ENCODE assay signal across 7 mouse cellular contexts in the genomic region with DNA sequence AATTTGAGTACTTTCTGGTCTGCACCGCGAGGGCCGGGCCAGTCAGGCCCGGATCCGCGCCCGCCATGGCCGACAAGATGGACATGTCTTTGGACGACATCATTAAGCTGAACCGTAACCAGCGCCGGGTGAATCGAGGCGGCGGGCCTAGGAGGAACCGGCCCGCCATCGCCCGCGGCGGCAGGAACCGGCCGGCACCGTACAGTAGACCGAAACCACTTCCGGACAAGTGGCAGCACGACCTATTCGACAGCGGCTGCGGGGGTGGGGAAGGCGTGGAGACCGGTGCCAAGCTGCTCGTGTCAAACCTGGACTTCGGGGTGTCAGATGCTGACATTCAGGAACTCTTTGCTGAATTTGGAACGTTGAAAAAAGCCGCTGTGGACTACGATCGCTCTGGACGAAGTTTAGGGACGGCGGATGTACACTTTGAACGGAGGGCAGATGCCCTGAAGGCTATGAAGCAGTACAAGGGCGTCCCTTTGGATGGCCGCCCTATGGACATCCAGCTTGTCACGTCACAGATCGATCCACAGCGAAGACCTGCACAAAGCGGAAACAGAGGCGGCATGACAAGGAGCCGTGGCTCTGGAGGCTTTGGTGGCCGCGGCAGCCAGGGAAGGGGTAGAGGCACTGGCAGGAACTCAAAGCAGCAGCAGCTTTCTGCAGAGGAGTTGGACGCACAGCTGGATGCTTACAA. TPM values are rescaled to one million over a fixed set of nuclear protein-coding genes. Genes with fewer than 3 reads are reported as not detected.
DNase-seq lines count a peak whose midpoint lies in the region; ATAC-seq and TF ChIP-seq lines count a peak whose summit lies in the region.

No protein-coding gene starts in this region.

- H3K4me2 ChIP-seq in intestine, embryonic 15.5 days (replicated peaks), result peak overlapping the region; percentile 87
- peak overlapping the region; percentile 63 for H3K4me2 ChIP-seq in limb, embryonic 12.5 days
- peak overlapping the region; percentile 56 for H3K4me2 ChIP-seq in midbrain, embryonic 13.5 days (replicated peaks)

- peak overlapping the region; percentile 78 for H3K9ac ChIP-seq in intestine, embryonic 15.5 days
- peak overlapping the region; percentile 74 for H3K9ac ChIP-seq in limb, embryonic 12.5 days (replicated peaks)
- peak overlapping the region; percentile 70 for H3K9ac ChIP-seq in midbrain, embryonic 13.5 days (replicated peaks)

- 0 out of 2 replicates have a peak, but pooled peaks cover 2% of the 10 kb centered on the region for H3K4me1 ChIP-seq in intestine, embryonic 15.5 days (replicated peaks)
- peaks cover 3% of the 10 kb centered on the region for H3K4me1 ChIP-seq in limb, embryonic 12.5 days (replicated peaks)
- H3K4me1 ChIP-seq in midbrain, embryonic 13.5 days (replicated peaks), result peaks cover 10% of the 10 kb centered on the region
- H3K4me1 ChIP-seq in small intestine, adult 2 months (ENCODE audit: control insufficient read depth, insufficient read depth, insufficient read length, low read length), result no peaks in the 10 kb centered on the region; the same call in 1 of the 2 replicates

- TF ChIP-seq POLR2A in small intestine, adult 2 months (IDR thresholded peaks at IDR 0.05; ENCODE audit: low read depth, low read length), result 0 out of 2 replicates have a peak, but pooled peaks have one; percentile 14

- H3K27me3 ChIP-seq in intestine, embryonic 15.5 days (replicated peaks), result no peaks in the 10 kb centered on the region
- no peaks in the 10 kb centered on the region for H3K27me3 ChIP-seq in limb, embryonic 12.5 days
- H3K27me3 ChIP-seq in midbrain, embryonic 13.5 days, result no peaks in the 10 kb centered on the region
- no peaks in the 10 kb centered on the region for H3K27me3 ChIP-seq in small intestine, adult 2 months (ENCODE audit: control insufficient read depth, insufficient read depth, low read length)

- ATAC-seq in activated CD4-positive, CD25-positive, alpha-beta regulatory T cell, adult 4 months, result peak; percentile 69
- ATAC-seq in common myeloid progenitor, adult 5-6 weeks (replicated peaks; ENCODE audit: low read depth, poor library complexity, severe bottlenecking), result peak; percentile 10
- peak; percentile 66 for ATAC-seq in intestine, embryonic 15.5 days
- peak; percentile 54 for ATAC-seq in limb, embryonic 12.5 days (ENCODE audit: insufficient number of reproducible peaks, insufficient read depth, low FRiP score, low TSS enrichment, low read depth)
- ATAC-seq in midbrain, embryonic 13.5 days, result peak; percentile 74

- H3K4me3 ChIP-seq in intestine, embryonic 15.5 days (replicated peaks), result peak overlapping the region; percentile 61
- peak overlapping the region; percentile 57 for H3K4me3 ChIP-seq in limb, embryonic 12.5 days (replicated peaks)
- peak overlapping the region; percentile 49 for H3K4me3 ChIP-seq in midbrain, embryonic 13.5 days (replicated peaks)
- H3K4me3 ChIP-seq in small intestine, adult 2 months (ENCODE audit: low read depth, low read length), result peak overlapping the region; percentile 70

- peak overlapping the region; percentile 99 for H3K27ac ChIP-seq in intestine, embryonic 15.5 days
- peak overlapping the region; percentile 96 for H3K27ac ChIP-seq in limb, embryonic 12.5 days
- peak overlapping the region; percentile 96 for H3K27ac ChIP-seq in midbrain, embryonic 13.5 days
- peak overlapping the region; percentile 94 for H3K27ac ChIP-seq in small intestine, adult 2 months (ENCODE audit: insufficient read depth, low read depth, low read length)

- DNase-seq in gastrocnemius, adult 8-10 months (ENCODE audit: low spot score in 2 of 2), result peak; percentile 22 to 51

- no peaks in the 10 kb centered on the region for H3K36me3 ChIP-seq in intestine, embryonic 15.5 days
- no peaks in the 10 kb centered on the region for H3K36me3 ChIP-seq in limb, embryonic 12.5 days
- H3K36me3 ChIP-seq in midbrain, embryonic 13.5 days, result peaks cover 14% of the 10 kb centered on the region
- no peaks in the 10 kb centered on the region for H3K36me3 ChIP-seq in small intestine, adult 2 months (ENCODE audit: control insufficient read depth, insufficient read depth, low read length)

- no peaks in the 10 kb centered on the region for H3K9me3 ChIP-seq in intestine, embryonic 15.5 days
- no peaks in the 10 kb centered on the region for H3K9me3 ChIP-seq in limb, embryonic 12.5 days
- H3K9me3 ChIP-seq in midbrain, embryonic 13.5 days, result no peaks in the 10 kb centered on the region

- under 1% methylated on average over 53 of the region's 53 CpGs for WGBS in intestine, embryonic 15.5 days
- WGBS in limb, embryonic 12.5 days, result under 1% methylated on average over 53 of the region's 53 CpGs
- under 1% methylated on average over 53 of the region's 53 CpGs for WGBS in midbrain, embryonic 13.5 days
- WGBS in small intestine, adult 2 months, result under 1% methylated on average over 53 of the region's 53 CpGs

- TF ChIP-seq CTCF in small intestine, adult 2 months (IDR thresholded peaks at IDR 0.05; ENCODE audit: extremely low read depth, insufficient read length, insufficient replicate concordance, low read depth, low read length), result no peak

RNA-seq across cellular contexts. Expression of gene Alyref2, which starts 0.5 kb away (rescaled TPM):
- polyA plus RNA-seq in activated CD4-positive, CD25-positive, alpha-beta regulatory T cell, adult 4 months (2017; shearing (Covaris generic)), result 10 to 100 TPM in 1 of 2 experiments, 1 to 10 TPM in 1; 8.9 to 11.1 TPM
- total RNA-seq in common myeloid progenitor, adult 5-6 weeks (2017), result 4.8 and 13.0 TPM in 2 replicates
- total RNA-seq in gastrocnemius, adult 8-10 months (2022), result 1 to 10 TPM in 3 of 4 experiments, under 1 TPM in 1; 0.90 to 1.3 (median 1.2) TPM
- polyA plus RNA-seq in intestine, embryonic 15.5 days (2015; fragmentation: Nextera tagmentation; extraction: Ambion mirVana), result 12.0 and 12.2 TPM in 2 replicates
- polyA plus RNA-seq in limb, embryonic 12.5 days (2016; fragmentation: Nextera tagmentation; extraction: Ambion mirVana), result 11.7 and 12.6 TPM in 2 replicates
- 30.1 and 31.2 TPM in 2 replicates for polyA plus RNA-seq in midbrain, embryonic 13.5 days (2015; fragmentation: Nextera tagmentation; extraction: Ambion mirVana)
- polyA plus RNA-seq in small intestine, adult 2 months (2012; rRNA removed), result 3.6 and 5.0 TPM in 2 replicates

RNA-seq across cellular contexts. Expression of gene Itln1, which starts 31.4 kb away (rescaled TPM):
- polyA plus RNA-seq in activated CD4-positive, CD25-positive, alpha-beta regulatory T cell, adult 4 months (2017; shearing (Covaris generic)), result not detected
- not detected in 2 replicates for total RNA-seq in common myeloid progenitor, adult 5-6 weeks (2017)
- not detected for total RNA-seq in gastrocnemius, adult 8-10 months (2022)
- polyA plus RNA-seq in intestine, embryonic 15.5 days (2015; fragmentation: Nextera tagmentation; extraction: Ambion mirVana), result 0.15 TPM in 1 of 2 replicates, not detected in the other
- not detected in 2 replicates for polyA plus RNA-seq in limb, embryonic 12.5 days (2016; fragmentation: Nextera tagmentation; extraction: Ambion mirVana)
- not detected in 2 replicates for polyA plus RNA-seq in midbrain, embryonic 13.5 days (2015; fragmentation: Nextera tagmentation; extraction: Ambion mirVana)
- 566 and 2,950 TPM in 2 replicates for polyA plus RNA-seq in small intestine, adult 2 months (2012; rRNA removed)

RNA-seq across cellular contexts. Expression of gene Cd244a, which starts 55.3 kb away (rescaled TPM):
- 1 to 10 TPM; 1.0 to 1.4 TPM for polyA plus RNA-seq in activated CD4-positive, CD25-positive, alpha-beta regulatory T cell, adult 4 months (2017; shearing (Covaris generic))
- total RNA-seq in common myeloid progenitor, adult 5-6 weeks (2017), result 15.5 and 18.8 TPM in 2 replicates
- total RNA-seq in gastrocnemius, adult 8-10 months (2022), result under 1 TPM in 1 of 4 experiments, not detected in 3; 0.19 TPM
- polyA plus RNA-seq in intestine, embryonic 15.5 days (2015; fragmentation: Nextera tagmentation; extraction: Ambion mirVana), result 0.48 and 0.88 TPM in 2 replicates
- 0.10 TPM in 2 replicates for polyA plus RNA-seq in limb, embryonic 12.5 days (2016; fragmentation: Nextera tagmentation; extraction: Ambion mirVana)
- polyA plus RNA-seq in midbrain, embryonic 13.5 days (2015; fragmentation: Nextera tagmentation; extraction: Ambion mirVana), result not detected in 2 replicates
- 1.2 and 2.0 TPM in 2 replicates for polyA plus RNA-seq in small intestine, adult 2 months (2012; rRNA removed)

Comparison
In these comparisons a context has a peak if more than half of its experiments do, and no peak if none do; other contexts are left out.
1. Peak in every context shown above with its lines: DNase-seq, ATAC-seq, H3K4me3 ChIP-seq and H3K27ac ChIP-seq.
2. ATAC-seq: peak in every context shown above with its lines; median percentile 74 in midbrain, embryonic 13.5 days; 69 in activated CD4-positive, CD25-positive, alpha-beta regulatory T cell, adult 4 months; 66 in intestine, embryonic 15.5 days; 54 in limb, embryonic 12.5 days; 10 in common myeloid progenitor, adult 5-6 weeks.
3. RNA of gene Itln1, which starts 31.4 kb away (polyA plus RNA-seq): 566 to 2,950 TPM in small intestine, adult 2 months; 0.15 TPM in intestine, embryonic 15.5 days, not detected in activated CD4-positive, CD25-positive, alpha-beta regulatory T cell, adult 4 months, not detected in limb, embryonic 12.5 days and not detected in midbrain, embryonic 13.5 days; every median in the first group is over 100 times any median in the second.